Mouse (Mus musculus): ENCODE results near the gene Pax8. TPM values are rescaled to one million over a fixed set of nuclear protein-coding genes. Genes with fewer than 3 reads are reported as not detected.
A peak's percentile ranks its signal among the peaks of the same experiment; 100 is the strongest.

Pax8 gene
- polyA plus RNA-seq, 1 experiment from 2014 or later, result 27.1 TPM

DNA sequence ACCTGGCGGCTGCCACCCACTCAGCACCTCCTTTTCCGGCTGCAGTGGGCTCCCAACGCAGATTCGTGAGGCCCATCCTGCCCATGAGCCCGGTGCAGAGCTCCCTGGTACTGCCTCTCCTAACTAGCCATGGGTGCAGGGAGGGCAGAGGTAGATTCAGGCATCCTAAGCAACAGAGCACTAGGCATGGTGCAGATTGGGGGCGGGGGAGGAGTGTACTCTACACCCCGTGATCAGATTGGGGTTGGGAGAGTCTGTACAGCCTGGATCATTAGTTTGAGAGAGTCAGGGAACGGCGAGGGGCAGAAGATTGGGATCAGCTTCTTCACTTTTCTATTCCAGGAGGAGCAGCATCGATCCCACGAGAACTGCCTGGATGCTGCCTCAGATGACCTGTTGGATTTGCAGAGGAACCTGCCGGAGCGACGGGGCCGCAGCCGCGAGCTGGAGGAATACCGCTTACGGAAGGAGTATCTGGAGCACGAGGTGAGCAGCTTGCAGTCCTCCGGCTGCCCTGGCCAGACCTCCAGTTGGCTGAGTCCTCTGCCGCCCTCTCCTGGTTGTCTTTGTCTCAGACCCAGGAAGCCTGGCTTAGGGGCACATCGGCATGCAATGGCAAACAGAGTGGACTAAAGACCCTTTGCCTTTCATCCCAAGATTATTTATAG is 69.9 kb downstream of the Pax8 start:
- Histone ChIP-seq H3K4me2 (replicated peaks) (peak overlapping the region; percentile 47), H3K4me3 (peak overlapping the region; percentile 20), H3K27ac (no peak overlapping the region), H3K27me3 (peaks cover 24% of the 10 kb centered on the region), H3K9ac (no peak overlapping the region), H3K36me3 (no peaks in the 10 kb centered on the region), H3K4me1 (peaks cover 17% of the 10 kb centered on the region), H3K9me3 (replicated peaks) (no peaks in the 10 kb centered on the region)
- WGBS, result 13% methylated on average over 23 of the region's 23 CpGs
- peak; percentile 69 for ATAC-seq (ENCODE audit: low FRiP score)

DNA sequence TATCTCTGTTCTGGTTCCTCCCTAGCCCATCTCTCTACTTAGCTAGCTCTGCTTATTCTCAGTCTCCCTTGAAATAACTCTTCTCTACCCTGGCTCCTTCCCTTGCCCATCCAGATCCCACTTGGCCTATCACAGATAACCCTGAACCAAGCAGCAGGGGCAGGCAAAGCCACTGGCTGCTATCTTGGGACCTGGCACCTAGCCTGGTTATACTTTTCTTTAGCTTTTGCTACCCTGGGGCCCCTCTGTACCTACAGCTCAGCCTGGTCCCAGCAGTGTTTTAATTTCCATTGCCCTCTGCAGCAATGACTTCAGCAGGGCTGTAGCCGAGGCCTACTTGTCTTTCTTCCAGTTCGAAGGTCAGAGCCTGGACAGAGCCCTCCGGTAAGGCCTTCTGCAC is 74.7 kb downstream of the Pax8 start:
- H3K4me2 ChIP-seq (replicated peaks), result no peak overlapping the region
- H3K36me3 ChIP-seq, result no peaks in the 10 kb centered on the region
- no peak for ATAC-seq (ENCODE audit: low FRiP score)
- 94% methylated on average over 3 of the region's 3 CpGs for WGBS
- no peak overlapping the region for H3K27ac ChIP-seq
- H3K27me3 ChIP-seq, result peaks cover 10% of the 10 kb centered on the region
- no peak overlapping the region for H3K4me3 ChIP-seq
- H3K9ac ChIP-seq, result no peak overlapping the region
- H3K9me3 ChIP-seq (replicated peaks), result no peaks in the 10 kb centered on the region
- H3K4me1 ChIP-seq, result peaks cover 5% of the 10 kb centered on the region; the same call in 1 of the 2 replicates

DNA sequence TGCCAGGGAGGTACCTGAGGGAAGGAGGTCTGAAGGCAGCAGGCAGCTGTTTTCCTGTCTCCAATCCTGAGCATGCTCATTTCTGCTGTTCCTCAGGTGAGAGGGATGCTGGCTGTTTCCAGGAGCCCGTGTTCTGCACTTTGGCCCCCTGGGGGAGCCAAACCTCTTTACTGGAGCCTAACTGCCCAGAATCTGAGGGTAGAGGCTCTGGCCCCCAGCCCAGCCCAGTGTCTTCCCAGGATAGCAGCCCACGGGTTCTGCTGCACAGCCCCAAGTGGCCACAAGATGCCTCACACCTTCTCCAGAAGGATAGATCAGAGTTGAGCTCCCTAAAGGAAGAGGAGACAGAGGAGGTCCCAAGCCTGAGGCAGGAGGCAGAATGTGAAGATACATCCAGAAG is 78.3 kb downstream of the Pax8 start:
- Histone ChIP-seq H3K4me3 (no peak overlapping the region), H3K27ac (no peak overlapping the region), H3K36me3 (no peaks in the 10 kb centered on the region), H3K27me3 (no peaks in the 10 kb centered on the region), H3K4me2 (replicated peaks) (no peak overlapping the region), H3K9ac (no peak overlapping the region), H3K4me1 (no peaks in the 10 kb centered on the region), H3K9me3 (replicated peaks) (no peaks in the 10 kb centered on the region)
- WGBS, result 9% methylated on average over 2 of the region's 2 CpGs
- ATAC-seq (ENCODE audit: low FRiP score), result no peak

- H3K4me3 ChIP-seq, result no peak overlapping the region
- no peaks in the 10 kb centered on the region for H3K4me1 ChIP-seq
- no peak overlapping the region for H3K9ac ChIP-seq
- no peaks in the 10 kb centered on the region for H3K36me3 ChIP-seq
- H3K27ac ChIP-seq, result no peak overlapping the region
- H3K4me2 ChIP-seq (replicated peaks), result no peak overlapping the region
- H3K9me3 ChIP-seq (replicated peaks), result no peaks in the 10 kb centered on the region
- H3K27me3 ChIP-seq, result no peaks in the 10 kb centered on the region
- no peak for ATAC-seq (ENCODE audit: low FRiP score)
- WGBS, result 79% methylated on average over 2 of the region's 2 CpGs
Observed at GRCm38 (mm10) chr2:24393251-24393650, 82.1 kb downstream of the Pax8 start.

DNA sequence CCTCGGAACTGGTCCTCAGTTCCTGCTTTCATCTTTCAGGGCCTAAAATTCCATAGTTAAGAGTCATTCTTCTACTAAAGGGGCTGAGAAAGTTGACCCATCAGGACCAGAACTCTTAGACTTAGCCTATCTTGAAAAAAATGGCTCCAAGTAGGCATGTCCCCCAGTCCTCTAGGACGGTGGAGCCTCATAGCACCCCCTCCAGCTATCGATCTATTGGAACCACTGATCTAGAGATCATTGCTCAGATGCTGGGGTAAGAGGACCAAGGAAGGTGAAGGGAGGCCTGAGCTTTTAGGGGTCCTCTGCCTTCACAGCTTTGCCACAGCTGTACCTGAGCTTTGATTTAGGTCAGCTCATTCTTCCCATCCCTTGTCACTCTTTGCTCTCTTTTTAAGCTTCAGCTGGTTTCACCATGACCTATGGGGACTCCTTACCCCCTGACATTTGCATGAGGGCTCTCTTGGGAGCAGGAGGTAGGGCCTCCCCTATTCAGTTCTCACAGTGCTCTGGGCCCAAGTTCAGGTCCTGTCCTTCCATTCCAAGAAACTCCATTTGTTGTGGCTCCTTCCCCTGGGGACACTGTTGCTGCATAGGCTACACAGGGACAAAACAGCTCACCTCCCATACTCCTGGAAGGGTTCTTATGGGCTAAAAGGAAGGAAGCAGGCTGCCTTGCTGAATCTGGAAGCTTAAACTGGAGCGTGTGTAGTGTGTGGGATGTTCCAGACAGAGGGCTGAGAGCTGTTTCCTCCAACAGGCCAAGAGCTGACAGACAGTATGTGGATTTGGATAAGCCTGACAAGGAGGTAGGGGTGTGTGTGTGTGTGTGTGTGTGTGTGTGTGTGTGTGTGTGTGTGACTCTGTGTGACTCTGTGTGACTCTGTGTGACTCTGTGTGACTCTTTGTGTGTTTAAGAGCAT is 87.8 kb downstream of the Pax8 start:
- no peaks in the 10 kb centered on the region for H3K9me3 ChIP-seq (replicated peaks)
- 91% methylated on average over 4 of the region's 4 CpGs for WGBS
- H3K36me3 ChIP-seq, result no peaks in the 10 kb centered on the region
- H3K4me1 ChIP-seq, result no peaks in the 10 kb centered on the region
- no peak for ATAC-seq (ENCODE audit: low FRiP score)
- H3K9ac ChIP-seq, result no peak overlapping the region
- no peak overlapping the region for H3K4me2 ChIP-seq (replicated peaks)
- no peaks in the 10 kb centered on the region for H3K27me3 ChIP-seq
- H3K4me3 ChIP-seq, result no peak overlapping the region
- no peak overlapping the region for H3K27ac ChIP-seq

- Histone ChIP-seq H3K4me3 (no peak overlapping the region), H3K4me2 (replicated peaks) (no peak overlapping the region), H3K27me3 (no peaks in the 10 kb centered on the region), H3K4me1 (no peaks in the 10 kb centered on the region), H3K27ac (no peak overlapping the region), H3K36me3 (no peaks in the 10 kb centered on the region), H3K9me3 (replicated peaks) (no peaks in the 10 kb centered on the region), H3K9ac (no peak overlapping the region)
- ATAC-seq (ENCODE audit: low FRiP score), result no peak
- 89% methylated on average over 2 of the region's 2 CpGs for WGBS
Observed at GRCm38 (mm10) chr2:24386964-24387320, 88.5 kb downstream of the Pax8 start.

DNA sequence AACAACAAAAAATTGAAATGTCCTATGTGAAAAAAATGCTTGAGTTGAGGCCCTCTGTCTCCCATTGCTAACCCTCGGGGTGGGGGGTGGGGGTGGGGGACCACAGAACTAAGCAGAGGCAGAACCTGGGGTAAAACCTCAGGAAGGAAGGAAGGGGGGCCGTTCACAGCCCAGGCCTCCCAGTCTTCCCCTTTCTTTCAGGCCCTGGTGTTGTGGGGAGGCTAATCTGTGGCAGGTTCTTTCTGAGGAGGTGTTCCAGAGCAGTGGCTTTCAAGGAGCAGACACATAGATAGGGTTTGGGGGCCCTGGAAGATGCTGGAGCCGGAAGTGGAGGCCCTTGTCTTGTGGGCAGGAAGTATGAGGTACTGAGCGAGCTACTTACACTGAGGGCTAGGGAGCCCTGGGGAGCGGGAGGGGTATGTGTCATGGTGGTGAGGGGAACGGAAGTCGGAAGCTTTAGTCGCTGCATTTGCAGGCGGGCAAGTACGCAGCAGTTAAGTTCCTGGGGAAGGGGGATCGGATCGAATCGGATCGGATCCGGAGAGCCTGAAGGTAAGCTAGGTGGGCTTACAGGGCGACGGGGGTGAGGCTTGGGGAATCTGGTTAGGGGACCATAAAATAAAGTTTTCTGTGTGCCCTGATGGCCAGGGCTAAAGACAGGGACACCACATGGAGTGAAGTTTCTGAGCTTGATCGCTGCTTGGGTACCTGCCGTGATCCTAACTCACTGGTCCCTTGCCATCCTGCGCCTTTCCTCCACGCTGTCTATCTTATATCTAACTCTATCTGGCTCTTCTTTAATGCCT is 89.0 kb downstream of the Pax8 start:
- H3K27me3 ChIP-seq, result no peaks in the 10 kb centered on the region
- no peak for ATAC-seq (ENCODE audit: low FRiP score)
- no peak overlapping the region for H3K27ac ChIP-seq
- H3K4me2 ChIP-seq (replicated peaks), result no peak overlapping the region
- no peak overlapping the region for H3K9ac ChIP-seq
- no peak overlapping the region for H3K4me3 ChIP-seq
- 90% methylated on average over 21 of the region's 21 CpGs for WGBS
- no peaks in the 10 kb centered on the region for H3K36me3 ChIP-seq
- H3K4me1 ChIP-seq, result no peaks in the 10 kb centered on the region
- no peaks in the 10 kb centered on the region for H3K9me3 ChIP-seq (replicated peaks)

DNA sequence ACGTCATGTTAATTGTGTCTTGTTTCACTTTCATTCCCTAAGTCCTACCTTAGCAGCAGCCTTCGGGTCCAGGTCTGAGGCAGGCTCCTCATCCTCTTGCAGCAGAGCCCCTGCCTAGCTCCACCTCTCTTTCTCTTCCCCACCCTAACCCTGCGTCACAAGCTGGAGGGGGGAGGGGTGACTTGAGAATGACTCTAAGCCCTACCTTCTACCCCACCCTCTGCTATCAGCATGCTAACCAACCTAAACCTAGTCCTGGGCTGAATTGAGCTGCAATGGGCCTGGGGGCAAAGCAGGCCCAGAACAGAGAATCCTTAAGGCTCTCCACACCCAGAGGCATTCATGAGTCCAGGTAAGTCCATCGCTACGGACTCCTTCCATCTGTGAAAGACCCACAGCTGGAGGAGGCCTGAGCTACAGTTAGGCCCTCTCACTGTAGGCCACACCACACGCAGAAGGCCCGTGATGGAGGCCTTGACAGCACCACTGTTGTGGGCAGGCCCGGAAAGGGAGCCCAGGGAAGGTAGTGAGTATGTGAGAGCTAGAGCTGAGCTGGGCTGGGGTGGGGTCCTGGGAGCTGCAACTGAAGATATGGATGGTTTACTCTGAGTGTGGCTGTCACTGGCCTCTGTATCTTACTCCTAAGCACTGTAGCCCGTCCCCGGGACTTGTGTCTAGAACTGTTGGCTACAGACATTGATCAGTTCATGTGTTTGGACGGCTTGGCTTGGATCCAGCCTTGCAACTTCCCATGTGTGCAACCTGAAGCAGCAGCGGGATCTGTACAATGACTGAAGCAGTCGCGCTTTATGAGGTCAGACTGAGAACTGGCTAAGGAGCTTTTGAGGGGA is 90.1 kb downstream of the Pax8 start:
- no peaks in the 10 kb centered on the region for H3K27me3 ChIP-seq

DNA sequence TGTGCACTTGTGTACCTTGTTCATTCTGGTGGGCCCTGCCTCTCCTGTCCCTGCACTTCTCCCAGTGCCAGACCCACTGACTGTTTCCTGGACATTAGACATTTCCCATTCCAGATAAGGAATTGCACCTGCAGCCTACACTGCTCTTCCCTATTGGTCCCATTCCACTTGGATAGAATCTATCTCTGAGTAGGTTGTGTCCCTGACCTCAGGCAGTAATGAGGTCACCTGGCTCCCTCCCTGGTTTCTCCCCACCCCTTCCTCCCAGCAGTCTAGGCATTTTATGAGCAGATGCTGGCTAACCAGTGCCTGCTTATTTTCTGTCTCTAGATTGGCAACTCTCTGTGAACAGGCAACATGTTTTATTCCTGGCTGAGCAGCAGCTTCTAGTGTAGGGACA is 91.0 kb downstream of the Pax8 start:
- no peak overlapping the region for H3K9ac ChIP-seq
- H3K27ac ChIP-seq, result no peak overlapping the region
- no peaks in the 10 kb centered on the region for H3K27me3 ChIP-seq
- no peak for ATAC-seq (ENCODE audit: low FRiP score)
- H3K9me3 ChIP-seq (replicated peaks), result no peaks in the 10 kb centered on the region
- H3K4me1 ChIP-seq, result no peaks in the 10 kb centered on the region
- no peaks in the 10 kb centered on the region for H3K36me3 ChIP-seq
- no peak overlapping the region for H3K4me3 ChIP-seq
- no peak overlapping the region for H3K4me2 ChIP-seq (replicated peaks)

More for the DNA sequence above, 90.1 kb downstream of the Pax8 start:
- WGBS, result 88% methylated on average over 14 of the region's 14 CpGs
- Histone ChIP-seq H3K36me3 (no peaks in the 10 kb centered on the region), H3K4me2 (replicated peaks) (no peak overlapping the region), H3K4me1 (no peaks in the 10 kb centered on the region), H3K4me3 (no peak overlapping the region), H3K27ac (no peak overlapping the region), H3K9me3 (replicated peaks) (no peaks in the 10 kb centered on the region), H3K9ac (no peak overlapping the region)
- no peak for ATAC-seq (ENCODE audit: low FRiP score)

- no peak overlapping the region for H3K9ac ChIP-seq
- no peaks in the 10 kb centered on the region for H3K36me3 ChIP-seq
- H3K9me3 ChIP-seq (replicated peaks), result no peaks in the 10 kb centered on the region
- no peak overlapping the region for H3K4me3 ChIP-seq
- no peaks in the 10 kb centered on the region for H3K4me1 ChIP-seq
- H3K27ac ChIP-seq, result no peak overlapping the region
- H3K4me2 ChIP-seq (replicated peaks), result no peak overlapping the region
- no peaks in the 10 kb centered on the region for H3K27me3 ChIP-seq
- no peak for ATAC-seq (ENCODE audit: low FRiP score)
- WGBS, result 81% methylated on average over 3 of the region's 3 CpGs
Observed at GRCm38 (mm10) chr2:24383636-24384035, 91.8 kb downstream of the Pax8 start.

DNA sequence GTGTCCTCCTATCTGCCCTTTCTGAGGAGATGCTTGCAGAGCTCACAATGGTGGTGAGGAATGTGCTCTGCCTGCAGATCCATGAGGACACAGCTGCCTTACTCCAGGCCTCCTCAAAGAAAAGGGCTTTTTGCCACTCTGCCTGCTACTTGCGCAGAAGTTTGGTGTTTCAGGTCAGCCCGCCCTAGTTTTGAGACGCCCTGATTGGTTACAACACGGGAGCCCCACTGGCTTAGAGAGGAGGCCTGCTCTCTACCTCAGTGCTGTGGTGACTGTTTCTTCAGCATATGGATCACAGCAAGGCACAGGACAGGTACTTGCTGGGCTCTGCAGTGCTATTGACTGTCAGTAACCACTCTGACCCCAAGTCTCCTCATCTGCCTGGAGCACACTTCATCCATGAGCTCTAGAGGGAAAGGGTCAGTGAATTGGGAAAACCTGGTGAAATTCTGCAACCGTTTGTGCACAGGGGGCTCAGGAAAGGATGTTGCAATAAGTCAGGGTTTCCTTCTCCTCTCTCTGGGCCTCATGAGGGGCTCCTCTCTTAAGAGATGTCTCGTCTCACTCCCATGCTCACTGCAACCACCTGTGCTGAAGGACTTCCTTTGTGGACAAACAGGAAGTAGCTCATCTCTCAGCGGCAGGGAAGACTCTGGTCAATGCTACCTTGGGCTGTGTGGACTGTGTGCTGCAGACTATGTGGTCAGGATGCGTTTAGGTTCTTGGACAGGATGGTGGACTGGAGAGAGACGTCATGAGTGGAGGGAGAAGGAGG is 92.8 kb downstream of the Pax8 start:
- Histone ChIP-seq H3K4me1 (no peaks in the 10 kb centered on the region), H3K4me2 (replicated peaks) (no peak overlapping the region), H3K27me3 (no peaks in the 10 kb centered on the region), H3K9ac (no peak overlapping the region), H3K36me3 (no peaks in the 10 kb centered on the region), H3K4me3 (no peak overlapping the region), H3K27ac (no peak overlapping the region), H3K9me3 (replicated peaks) (no peaks in the 10 kb centered on the region)
- 80% methylated on average over 9 of the region's 9 CpGs for WGBS
- no peak for ATAC-seq (ENCODE audit: low FRiP score)
